Mouse (Mus musculus) limb, embryonic 15.5 days (tissue): ENCODE results near the gene Mum1. TPM values are rescaled to one million over a fixed set of nuclear protein-coding genes. Genes with fewer than 3 reads are reported as not detected.
A peak's percentile ranks its signal among the peaks of the same experiment; 100 is the strongest.

Experiments
- ATAC-seq: fragments of 200-750 bp; cut with Nextera tagmentation; 2 replicates; pipeline ENCODE4 v1.8.0; 2017; ENCODE audit warnings: low read depth, moderate TSS enrichment; ENCODE audit not compliant: insufficient number of reproducible peaks, low FRiP score, low TSS enrichment
- H3K27ac ChIP-seq: fragments of 300-500 bp; sonication (generic); 2 replicates; pipeline ENCODE4 v1.5.1; 2015; ENCODE audit warnings: moderate library complexity, mild to moderate bottlenecking, inconsistent platforms
- H3K27me3 ChIP-seq: fragments of 300-500 bp; sonication (generic); 2 replicates; pipeline ENCODE4 v1.6.1; 2015; ENCODE audit warnings: inconsistent platforms
- H3K36me3 ChIP-seq: fragments of 300-500 bp; sonication (generic); 2 replicates; pipeline ENCODE4 v1.6.1; 2015; ENCODE audit warnings: inconsistent platforms
- H3K4me1 ChIP-seq: fragments of 300-500 bp; sonication (generic); 2 replicates; pipeline ENCODE4 v1.6.1; 2015; ENCODE audit warnings: inconsistent platforms
- H3K4me2 ChIP-seq: fragments of 300-500 bp; sonication (generic); 2 replicates; pipeline ENCODE4 v1.6.1; 2015; ENCODE audit warnings: mild to moderate bottlenecking, inconsistent platforms
- H3K4me3 ChIP-seq: fragments of 300-500 bp; sonication (generic); 2 replicates; pipeline ENCODE4 v1.5.1; 2015; ENCODE audit warnings: mild to moderate bottlenecking, inconsistent platforms
- H3K9ac ChIP-seq: fragments of 300-500 bp; sonication (generic); 2 replicates; pipeline ENCODE4 v1.6.1; 2015; ENCODE audit warnings: inconsistent platforms
- H3K9me3 ChIP-seq: fragments of 300-500 bp; sonication (generic); 2 replicates; pipeline ENCODE4 v1.6.1; 2016; ENCODE audit warnings: inconsistent platforms
- WGBS: fragments of 180-500 bp; shearing (Covaris S2); methylation state at CpG from one replicate; pipeline ENCODE4 v1.1.7; 2015; 5-methylcytosine and 5-hydroxymethylcytosine counted together
- microRNA-seq: library from miRNA; unstranded; fragments of <30 nt; microRNA quantifications from one replicate; pipeline ENCODE4, GENCODE M21; 2016
- polyA plus RNA-seq: library from polyadenylated mRNA; unstranded; fragments of >200 nt; fragmentation: Nextera tagmentation; extraction: Ambion mirVana; gene quantifications from 2 replicates; pipeline ENCODE4 v1.2.1, GENCODE M21; 2015

The Mum1 gene
- polyA plus RNA-seq, 1 experiment from 2014 or later, result 67.6 TPM

DNA sequence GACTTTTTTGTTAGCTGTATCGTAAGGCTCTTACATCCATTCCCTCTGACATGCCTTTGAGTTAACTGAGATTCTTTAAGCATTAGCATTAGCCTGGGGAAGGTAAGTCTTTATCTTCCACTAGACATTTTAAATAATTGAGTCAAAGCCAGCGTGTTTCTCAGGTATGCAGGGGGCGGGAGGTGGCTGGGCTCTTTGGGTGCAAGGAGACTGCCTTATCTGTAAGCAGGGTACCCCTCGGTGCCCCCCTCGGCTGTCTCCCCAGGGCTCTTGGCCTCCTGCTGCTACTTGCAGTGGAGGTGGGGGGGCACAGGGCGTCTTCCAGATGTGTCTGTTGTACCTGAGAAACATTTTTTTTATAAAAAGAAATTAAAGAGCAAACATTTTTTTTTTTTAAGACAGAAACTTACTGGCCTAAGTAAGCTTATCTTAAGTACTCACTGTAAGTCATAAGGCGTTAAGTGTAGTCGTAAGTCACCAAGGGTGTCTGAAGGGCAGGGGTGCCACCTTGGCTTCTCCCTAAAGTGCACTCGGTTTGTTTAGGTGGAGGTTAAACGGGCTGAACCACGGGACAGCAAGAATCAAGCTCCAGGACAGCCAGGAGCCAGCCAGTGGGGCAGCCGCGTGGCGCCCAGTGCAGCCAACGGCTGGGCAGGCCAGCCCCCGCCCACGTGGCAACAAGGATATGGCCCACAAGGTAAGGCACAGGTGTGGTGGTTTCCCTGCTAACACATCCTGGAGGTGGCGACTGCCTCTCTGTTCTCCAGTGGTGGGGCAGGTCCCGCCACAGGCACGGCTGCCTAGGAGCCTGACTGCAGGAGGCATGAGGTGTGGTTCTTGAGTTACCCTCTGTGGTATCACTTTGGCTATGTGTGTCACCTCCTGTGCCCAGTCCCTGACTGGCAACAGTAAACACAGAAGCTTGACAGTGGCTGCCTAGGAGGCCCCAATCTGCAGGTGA is 56.5 kb downstream of the Mum1 start:
- Histone ChIP-seq H3K9me3 (no peaks in the 10 kb centered on the region), H3K27ac (0 out of 2 replicates have a peak overlapping the region, but pooled peaks have one; percentile 51), H3K9ac (no peak overlapping the region), H3K36me3 (peaks cover 95% of the 10 kb centered on the region), H3K27me3 (no peaks in the 10 kb centered on the region), H3K4me2 (no peak overlapping the region), H3K4me3 (no peak overlapping the region), H3K4me1 (0 out of 2 replicates have a peak, but pooled peaks cover 6% of the 10 kb centered on the region)
- 80% methylated on average over 20 of the region's 20 CpGs for WGBS
- no peak for ATAC-seq

- Histone ChIP-seq H3K4me3 (no peak overlapping the region), H3K36me3 (peaks cover 84% of the 10 kb centered on the region), H3K4me1 (0 out of 2 replicates have a peak, but pooled peaks cover 6% of the 10 kb centered on the region), H3K4me2 (no peak overlapping the region), H3K9me3 (no peaks in the 10 kb centered on the region), H3K27ac (no peak overlapping the region), H3K27me3 (no peaks in the 10 kb centered on the region), H3K9ac (no peak overlapping the region)
- no peak for ATAC-seq
- WGBS, result 85% methylated on average over 12 of the region's 15 CpGs
Measured at GRCm38 (mm10) chr10:80285222-80286070, 59.2 kb downstream of the Mum1 start.

- Histone ChIP-seq H3K36me3 (peaks cover 59% of the 10 kb centered on the region), H3K27ac (peak overlapping the region; percentile 11; the same call in 1 of the 2 replicates), H3K27me3 (no peaks in the 10 kb centered on the region), H3K4me2 (no peak overlapping the region), H3K9ac (no peak overlapping the region), H3K4me3 (no peak overlapping the region), H3K9me3 (no peaks in the 10 kb centered on the region), H3K4me1 (peaks cover 6% of the 10 kb centered on the region)
- no peak for ATAC-seq
- WGBS, result 90% methylated on average over 12 of the region's 12 CpGs
Measured at GRCm38 (mm10) chr10:80288097-80288496, 61.9 kb downstream of the Mum1 start.

DNA sequence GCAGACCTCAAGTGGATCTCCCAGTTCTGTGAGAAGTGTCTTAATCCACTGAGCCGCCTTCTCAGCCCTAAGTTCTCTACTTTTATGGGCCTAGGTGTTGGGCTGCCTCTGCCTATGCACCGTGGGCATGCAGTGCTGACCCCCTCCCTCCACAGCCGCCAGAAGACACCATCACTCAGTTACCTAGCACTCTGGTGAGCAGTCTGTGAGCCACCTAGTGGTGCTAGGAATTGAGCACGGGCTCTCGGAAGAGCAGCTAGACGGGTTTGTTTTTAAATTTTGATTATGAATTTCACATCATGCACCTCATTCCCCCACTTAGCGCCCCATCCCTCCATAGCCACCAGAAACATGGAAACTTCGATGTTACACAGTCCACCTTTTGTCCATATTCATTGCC is 62.4 kb downstream of the Mum1 start:
- Histone ChIP-seq H3K4me2 (no peak overlapping the region), H3K4me1 (peaks cover 11% of the 10 kb centered on the region), H3K36me3 (peaks cover 58% of the 10 kb centered on the region), H3K27ac (no peak overlapping the region), H3K9ac (no peak overlapping the region), H3K4me3 (no peak overlapping the region), H3K9me3 (no peaks in the 10 kb centered on the region), H3K27me3 (no peaks in the 10 kb centered on the region)
- ATAC-seq, result no peak
- whole genome bisulfite sequencing, result 66% methylated on average over 8 of the region's 8 CpGs

DNA sequence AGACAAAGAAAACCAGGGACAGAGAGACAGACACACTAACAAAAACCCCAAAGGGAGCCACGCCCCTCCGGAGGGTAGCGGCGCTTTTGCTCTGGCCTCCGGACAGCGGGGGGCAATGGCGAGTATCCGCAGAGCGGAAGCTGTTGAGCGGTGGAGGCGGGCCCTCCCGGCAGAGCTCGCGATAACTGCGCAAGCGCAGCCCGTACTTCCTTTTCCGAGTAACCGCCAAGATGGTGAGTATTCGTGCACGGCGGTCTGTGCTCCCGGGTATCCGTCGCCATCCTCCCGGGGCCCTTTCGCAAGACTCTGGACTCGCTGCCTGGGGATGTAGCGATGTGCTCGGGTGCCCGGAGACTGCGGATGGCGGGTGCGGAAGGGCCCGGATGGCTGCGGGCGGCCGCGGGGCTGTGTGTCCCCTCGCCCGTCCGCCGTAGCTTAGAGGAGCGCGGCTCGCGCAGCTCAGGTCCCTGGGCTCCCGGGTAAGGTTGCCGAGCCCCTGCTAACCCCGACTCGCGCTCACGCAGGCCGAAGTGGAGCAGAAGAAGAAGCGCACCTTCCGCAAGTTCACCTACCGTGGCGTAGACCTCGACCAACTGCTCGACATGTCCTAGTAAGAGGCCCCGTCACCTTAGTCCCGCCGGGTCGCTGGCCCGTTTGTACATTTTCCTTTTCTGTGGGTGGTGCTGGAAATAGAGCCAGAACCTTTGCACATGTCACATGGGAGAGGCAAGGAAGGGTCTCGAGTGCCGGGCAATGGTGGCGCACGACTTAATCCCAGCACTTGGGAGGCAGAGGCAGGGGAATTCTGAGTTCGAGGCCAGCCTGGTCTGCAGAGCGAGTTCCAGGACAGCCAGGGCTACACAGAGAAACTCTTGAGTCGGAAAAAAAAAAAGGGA is 66.3 kb downstream of the Mum1 start, which contains the start of gene Rps15:
Gene Rps15 (plus strand): TSS at position 203 of the 896 bp plus-strand sequence.
- peak within 1 kb of the TSS; percentile 92 for H3K9ac ChIP-seq
- peak within 1 kb of the TSS; percentile 75 for H3K4me2 ChIP-seq
- H3K9me3 ChIP-seq, result no peaks in the 10 kb centered on the region
- peak within 1 kb of the TSS; percentile 96 for H3K27ac ChIP-seq
- H3K36me3 ChIP-seq, result peaks cover 37% of the 10 kb centered on the region
- H3K4me1 ChIP-seq, result peaks cover 42% of the 10 kb centered on the region
- ATAC-seq, result peak; percentile 84
- H3K27me3 ChIP-seq, result peaks cover 9% of the 10 kb centered on the region
- H3K4me3 ChIP-seq, result peak within 1 kb of the TSS; percentile 68
- WGBS, result under 1% methylated on average over 72 of the region's 72 CpGs

GRCm38 (mm10) chr10:80293325-80293724 is 67.1 kb downstream of the Mum1 start:
- H3K9ac ChIP-seq, result peak overlapping the region; percentile 92
- H3K27me3 ChIP-seq, result peaks cover 17% of the 10 kb centered on the region
- H3K4me2 ChIP-seq, result peak overlapping the region; percentile 75
- ATAC-seq, result no peak
- peak overlapping the region; percentile 68 for H3K4me3 ChIP-seq
- H3K9me3 ChIP-seq, result no peaks in the 10 kb centered on the region
- H3K27ac ChIP-seq, result peak overlapping the region; percentile 96
- peaks cover 42% of the 10 kb centered on the region for H3K4me1 ChIP-seq
- peaks cover 31% of the 10 kb centered on the region for H3K36me3 ChIP-seq
- 16% methylated on average over 14 of the region's 14 CpGs for WGBS

Small RNAs within 50 kb of the gene (microRNA-seq; reads per million reads assigned to microRNA genes)
- gene Mir6911, result not detected

Other genes starting within 250 kb of the Mum1 start
- gene Tmem259, start 242.1 kb upstream of the Mum1 start, polyA plus RNA-seq, result 19.3 and 20.1 TPM in 2 replicates
- 264 and 270 TPM in 2 replicates for gene Cnn2, start 237.8 kb upstream of the Mum1 start, polyA plus RNA-seq
- 3.3 and 3.4 TPM in 2 replicates for gene Abca7, start 229.9 kb upstream of the Mum1 start, polyA plus RNA-seq
- 5.3 and 6.4 TPM in 2 replicates for gene Arhgap45, start 209.8 kb upstream of the Mum1 start, polyA plus RNA-seq
- 213 and 217 TPM in 2 replicates for gene Polr2e, start 186.6 kb upstream of the Mum1 start, polyA plus RNA-seq
- gene Gpx4, start 179.3 kb upstream of the Mum1 start, polyA plus RNA-seq, result 432 and 471 TPM in 2 replicates
- 19.7 and 19.8 TPM in 2 replicates for gene Sbno2, start 120.9 kb upstream of the Mum1 start, polyA plus RNA-seq
- gene Stk11, start 110.6 kb upstream of the Mum1 start, polyA plus RNA-seq, result 15.2 and 16.6 TPM in 2 replicates
- 494 and 537 TPM in 2 replicates for gene Atp5d, start 87.8 kb upstream of the Mum1 start, polyA plus RNA-seq
- gene Cbarp, start 85.6 kb upstream of the Mum1 start, polyA plus RNA-seq, result 5.9 and 6.8 TPM in 2 replicates
- 13.4 and 14.0 TPM in 2 replicates for gene Midn, start 78.2 kb upstream of the Mum1 start, polyA plus RNA-seq
- 102 and 103 TPM in 2 replicates for gene Cirbp, start 60.4 kb upstream of the Mum1 start, polyA plus RNA-seq
- gene 1600002K03Rik, start 53.5 kb upstream of the Mum1 start, polyA plus RNA-seq, result 12.8 and 13.3 TPM in 2 replicates
- gene Efna2, start 47.0 kb upstream of the Mum1 start, polyA plus RNA-seq, result 27.0 and 29.3 TPM in 2 replicates
- 301 and 304 TPM in 2 replicates for gene Ndufs7, start 22.7 kb downstream of the Mum1 start, polyA plus RNA-seq
- gene Gamt, start 34.6 kb downstream of the Mum1 start, polyA plus RNA-seq, result 64.4 and 127 TPM in 2 replicates
- 56.8 and 59.7 TPM in 2 replicates for gene Dazap1, start 35.1 kb downstream of the Mum1 start, polyA plus RNA-seq
- gene Rps15, start 66.0 kb downstream of the Mum1 start, polyA plus RNA-seq, result 842 and 925 TPM in 2 replicates
- gene Apc2, start 69.5 kb downstream of the Mum1 start, polyA plus RNA-seq, result 1.5 TPM in 2 replicates
- gene 2310011J03Rik, start 94.1 kb downstream of the Mum1 start, polyA plus RNA-seq, result 54.4 and 56.0 TPM in 2 replicates
- gene Pcsk4, start 103.1 kb downstream of the Mum1 start, polyA plus RNA-seq, result 4.3 and 5.0 TPM in 2 replicates
- 13.8 and 16.1 TPM in 2 replicates for gene Reep6, start 103.5 kb downstream of the Mum1 start, polyA plus RNA-seq
- 11.9 and 13.8 TPM in 2 replicates for gene Adamtsl5, start 122.0 kb downstream of the Mum1 start, polyA plus RNA-seq
- gene Plk5, start 130.0 kb downstream of the Mum1 start, polyA plus RNA-seq, result 0.91 and 0.99 TPM in 2 replicates
- gene Mex3d, start 161.2 kb downstream of the Mum1 start, polyA plus RNA-seq, result 6.1 and 6.8 TPM in 2 replicates
- 218 and 219 TPM in 2 replicates for gene Mbd3, start 173.1 kb downstream of the Mum1 start, polyA plus RNA-seq
- gene Uqcr11, start 180.4 kb downstream of the Mum1 start, polyA plus RNA-seq, result 562 and 570 TPM in 2 replicates
- 94.8 and 110 TPM in 2 replicates for gene Tcf3, start 207.2 kb downstream of the Mum1 start, polyA plus RNA-seq